Mouse (Mus musculus) erythroblast, embryonic 14.5 days (primary cell): Measurements from ENCODE around the gene Celf2. TPM values are rescaled to one million over a fixed set of nuclear protein-coding genes. Genes with fewer than 3 reads are reported as not detected.

Source experiments
- H3K27me3 ChIP-seq: 2 replicates; pipeline ENCODE4 v1.6.1; 2012; ENCODE audit warnings: inconsistent platforms; ENCODE audit not compliant: control insufficient read depth
- H3K36me3 ChIP-seq: 2 replicates; pipeline ENCODE4 v1.6.1; 2012; ENCODE audit warnings: mild to moderate bottlenecking, inconsistent platforms; ENCODE audit not compliant: control insufficient read depth
- H3K4me1 ChIP-seq: 2 replicates; pipeline ENCODE4 v1.6.1; 2012; ENCODE audit warnings: inconsistent platforms; ENCODE audit not compliant: control insufficient read depth
- H3K4me3 ChIP-seq: replicated peaks from 2 replicates; pipeline ENCODE3; 2012; ENCODE audit warnings: moderate library complexity, mild to moderate bottlenecking, inconsistent platforms
- H3K9me3 ChIP-seq: 2 replicates; pipeline ENCODE4 v1.6.1; 2012; ENCODE audit warnings: low read length, inconsistent platforms, mixed read lengths; ENCODE audit not compliant: control insufficient read depth
- GATA1 ChIP-seq: IDR thresholded peaks from 2 replicates; pipeline ENCODE4 v1.6.1; 2012; ENCODE audit warnings: low read length, inconsistent platforms, mixed read lengths
- TAL1 ChIP-seq: IDR thresholded peaks from 3 replicates; pipeline ENCODE4 v1.6.1; 2012; ENCODE audit warnings: low read length, inconsistent platforms, mixed read lengths
- polyA plus RNA-seq: library from polyadenylated mRNA; stranded (reverse); fragments of >175 nt; gene quantifications from 2 replicates; pipeline ENCODE4 v1.2.3, GENCODE M21; 2012

Celf2 gene
- polyA plus RNA-seq, 1 experiment = under 0.01 TPM

- Histone ChIP-seq H3K4me1 (no peaks in the 10 kb centered on the region), H3K9me3 (no peaks in the 10 kb centered on the region), H3K4me3 (peak overlapping the region; percentile 52), H3K27me3 (peaks cover 59% of the 10 kb centered on the region), H3K36me3 (no peaks in the 10 kb centered on the region)
- no peak for TF ChIP-seq TAL1
- TF ChIP-seq GATA1 = no peak
These were observed 637.9 kb downstream of the Celf2 start for GRCm38 (mm10) chr2:6871281-6872130.

GRCm38 (mm10) chr2:6869956-6870710 lies 639.2 kb downstream of the Celf2 start:
- H3K9me3 ChIP-seq = no peaks in the 10 kb centered on the region
- H3K4me1 ChIP-seq = no peaks in the 10 kb centered on the region
- H3K36me3 ChIP-seq = no peaks in the 10 kb centered on the region
- no peak for TF ChIP-seq GATA1
- TF ChIP-seq TAL1 = no peak
- peaks cover 54% of the 10 kb centered on the region for H3K27me3 ChIP-seq
- no peak overlapping the region for H3K4me3 ChIP-seq

GRCm38 (mm10) chr2:6867297-6867696 lies 642.1 kb downstream of the Celf2 start:
- Histone ChIP-seq H3K4me1 (no peaks in the 10 kb centered on the region), H3K27me3 (peaks cover 26% of the 10 kb centered on the region), H3K4me3 (no peak overlapping the region), H3K36me3 (no peaks in the 10 kb centered on the region), H3K9me3 (no peaks in the 10 kb centered on the region)
- TF ChIP-seq TAL1 = no peak

- Histone ChIP-seq H3K27me3 (peaks cover 11% of the 10 kb centered on the region), H3K36me3 (no peaks in the 10 kb centered on the region), H3K9me3 (no peaks in the 10 kb centered on the region), H3K4me3 (no peak overlapping the region), H3K4me1 (no peaks in the 10 kb centered on the region)
- no peak for TF ChIP-seq GATA1
- no peak for TF ChIP-seq TAL1
These were observed 643.6 kb downstream of the Celf2 start for GRCm38 (mm10) chr2:6865785-6866184.

- no peaks in the 10 kb centered on the region for H3K9me3 ChIP-seq
- TF ChIP-seq TAL1 = no peak
- TF ChIP-seq GATA1 = no peak
- no peaks in the 10 kb centered on the region for H3K27me3 ChIP-seq
- H3K4me3 ChIP-seq = no peak overlapping the region
- H3K36me3 ChIP-seq = no peaks in the 10 kb centered on the region
- no peaks in the 10 kb centered on the region for H3K4me1 ChIP-seq
These were observed 659.2 kb downstream of the Celf2 start for GRCm38 (mm10) chr2:6850102-6850644.

- Histone ChIP-seq H3K9me3 (no peaks in the 10 kb centered on the region), H3K4me3 (no peak overlapping the region), H3K4me1 (no peaks in the 10 kb centered on the region), H3K27me3 (no peaks in the 10 kb centered on the region), H3K36me3 (no peaks in the 10 kb centered on the region)
- TF ChIP-seq TAL1 (no peak), GATA1 (no peak)
These were observed 660.0 kb downstream of the Celf2 start for GRCm38 (mm10) chr2:6849388-6849787.

- no peaks in the 10 kb centered on the region for H3K27me3 ChIP-seq
- TF ChIP-seq GATA1 = no peak
- no peak for TF ChIP-seq TAL1
- H3K4me3 ChIP-seq = no peak overlapping the region
- H3K4me1 ChIP-seq = no peaks in the 10 kb centered on the region
- H3K9me3 ChIP-seq = no peaks in the 10 kb centered on the region
- H3K36me3 ChIP-seq = no peaks in the 10 kb centered on the region
These were observed 679.3 kb downstream of the Celf2 start for GRCm38 (mm10) chr2:6830021-6830420.

GRCm38 (mm10) chr2:6827583-6827982 lies 681.8 kb downstream of the Celf2 start:
- no peak for TF ChIP-seq GATA1
- no peak for TF ChIP-seq TAL1
- no peak overlapping the region for H3K4me3 ChIP-seq
- no peaks in the 10 kb centered on the region for H3K9me3 ChIP-seq
- H3K36me3 ChIP-seq = no peaks in the 10 kb centered on the region
- H3K4me1 ChIP-seq = no peaks in the 10 kb centered on the region
- no peaks in the 10 kb centered on the region for H3K27me3 ChIP-seq

- Histone ChIP-seq H3K36me3 (no peaks in the 10 kb centered on the region), H3K4me1 (no peaks in the 10 kb centered on the region), H3K9me3 (no peaks in the 10 kb centered on the region), H3K27me3 (no peaks in the 10 kb centered on the region), H3K4me3 (no peak overlapping the region)
- TF ChIP-seq TAL1 = no peak
- TF ChIP-seq GATA1 = no peak
These were observed 686.3 kb downstream of the Celf2 start for GRCm38 (mm10) chr2:6823021-6823420.
